Mouse (Mus musculus) forebrain, embryonic 10.5 days (tissue): ENCODE results near the gene Cd7. TPM values are rescaled to one million over a fixed set of nuclear protein-coding genes. Genes with fewer than 3 reads are reported as not detected.
A peak's percentile ranks its signal among the peaks of the same experiment; 100 is the strongest.
"Not testable (repeated sequence)": the region's sequence is repeated elsewhere in the genome, so short reads cannot be mapped to it uniquely, and the experiment has no call there.

ENCODE experiments used
- DNase-seq: peaks from one replicate; pipeline ENCODE4 v3.0.0-alpha.2; 2017; ENCODE audit warnings: low spot score; ENCODE audit errors: extremely low spot score
- H3K27ac ChIP-seq: fragments of 300-500 bp; sonication (generic); 2 replicates; pipeline ENCODE4 v1.5.1; 2016; ENCODE audit warnings: mild to moderate bottlenecking
- H3K27me3 ChIP-seq: fragments of 300-500 bp; sonication (generic); 2 replicates; pipeline ENCODE4 v1.6.1; 2016; ENCODE audit warnings: mild to moderate bottlenecking; ENCODE audit not compliant: poor library complexity, severe bottlenecking
- H3K36me3 ChIP-seq: fragments of 300-500 bp; sonication (generic); replicated peaks from 2 replicates; pipeline ENCODE4 v1.6.1; 2016; ENCODE audit warnings: mild to moderate bottlenecking, moderate library complexity
- H3K4me1 ChIP-seq: fragments of 300-500 bp; sonication (generic); 2 replicates; pipeline ENCODE4 v1.6.1; 2016
- H3K4me3 ChIP-seq: fragments of 300-500 bp; sonication (generic); 2 replicates; pipeline ENCODE4 v1.5.1; 2016; ENCODE audit warnings: mild to moderate bottlenecking, moderate library complexity
- H3K9me3 ChIP-seq: fragments of 300-500 bp; sonication (generic); 2 replicates; pipeline ENCODE4 v1.6.1; 2016; ENCODE audit warnings: mild to moderate bottlenecking, moderate library complexity
- WGBS: fragments of 180-500 bp; shearing (Covaris S2); methylation state at CpG from one replicate; pipeline ENCODE4 v1.1.7; 2016; 5-methylcytosine and 5-hydroxymethylcytosine counted together
- polyA plus RNA-seq: library from polyadenylated mRNA; unstranded; fragments of >200 nt; fragmentation: Nextera tagmentation; extraction: Ambion mirVana; gene quantifications from 2 replicates; pipeline ENCODE4 v1.2.1, GENCODE M21; 2016

The Cd7 gene
- polyA plus RNA-seq, 1 experiment from 2014 or later = not detected

GRCm38 (mm10) chr11:121060401-121061067 lies 21.3 kb upstream of the Cd7 start:
- H3K4me3 ChIP-seq, H3K27ac ChIP-seq, H3K36me3 ChIP-seq, H3K27me3 ChIP-seq, H3K4me1 ChIP-seq, DNase-seq, H3K9me3 ChIP-seq: not testable (repeated sequence)
- 91% methylated on average over 6 of the region's 6 CpGs for WGBS

DNA sequence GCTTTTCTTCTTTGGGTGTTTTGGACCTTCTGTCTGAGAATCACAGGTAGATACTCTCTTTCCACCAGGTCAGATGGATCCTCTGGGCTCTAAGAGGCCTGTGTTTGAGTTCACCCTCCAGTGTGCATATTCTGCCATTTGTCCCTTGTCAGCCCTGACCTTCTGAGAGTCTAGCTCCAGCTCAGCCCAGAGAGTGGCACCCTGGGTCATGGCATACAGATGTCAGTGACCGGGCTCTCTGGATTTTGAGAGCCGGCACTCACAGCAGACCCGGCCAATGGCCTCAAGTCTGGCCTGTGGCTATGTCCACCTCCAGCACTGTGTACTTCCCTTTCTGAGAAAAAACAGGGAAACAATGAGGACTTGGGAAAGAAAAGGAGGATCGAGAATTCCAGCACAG lies 20.3 kb upstream of the Cd7 start:
- 85% methylated on average over 4 of the region's 4 CpGs for WGBS
- no peak overlapping the region for H3K27ac ChIP-seq
- DNase-seq = no peak
- H3K36me3 ChIP-seq = no peaks in the 10 kb centered on the region
- peaks cover under 1% of the 10 kb centered on the region; the same call in 1 of the 2 replicates for H3K27me3 ChIP-seq
- no peak overlapping the region for H3K4me3 ChIP-seq
- no peaks in the 10 kb centered on the region for H3K9me3 ChIP-seq
- no peaks in the 10 kb centered on the region for H3K4me1 ChIP-seq

DNA sequence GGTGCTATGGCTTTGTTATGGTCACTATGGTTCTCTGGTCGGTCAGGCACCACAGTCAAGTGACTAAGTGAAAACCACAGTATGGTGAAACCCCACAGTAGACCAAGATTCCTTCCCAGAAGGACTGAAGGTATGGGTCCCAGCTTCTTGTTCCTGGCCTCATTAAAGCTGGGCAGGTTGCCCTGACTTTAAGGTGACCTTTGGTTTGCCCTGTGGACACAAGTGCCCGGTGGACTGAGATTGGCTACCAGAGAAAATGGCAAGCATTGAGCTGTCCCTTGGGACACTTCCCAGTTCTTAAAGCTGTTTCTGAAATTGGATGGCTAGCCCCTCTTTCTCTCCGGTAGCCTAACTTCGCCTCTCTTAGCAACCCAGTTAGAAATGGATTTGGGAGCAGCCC lies 19.7 kb upstream of the Cd7 start:
- H3K27me3 ChIP-seq = peaks cover 6% of the 10 kb centered on the region; the same call in 1 of the 2 replicates
- no peaks in the 10 kb centered on the region for H3K4me1 ChIP-seq
- no peaks in the 10 kb centered on the region for H3K9me3 ChIP-seq
- no peaks in the 10 kb centered on the region for H3K36me3 ChIP-seq
- DNase-seq = no peak
- H3K4me3 ChIP-seq = no peak overlapping the region
- WGBS = 89% methylated on average over 4 of the region's 4 CpGs
- H3K27ac ChIP-seq = no peak overlapping the region

DNA sequence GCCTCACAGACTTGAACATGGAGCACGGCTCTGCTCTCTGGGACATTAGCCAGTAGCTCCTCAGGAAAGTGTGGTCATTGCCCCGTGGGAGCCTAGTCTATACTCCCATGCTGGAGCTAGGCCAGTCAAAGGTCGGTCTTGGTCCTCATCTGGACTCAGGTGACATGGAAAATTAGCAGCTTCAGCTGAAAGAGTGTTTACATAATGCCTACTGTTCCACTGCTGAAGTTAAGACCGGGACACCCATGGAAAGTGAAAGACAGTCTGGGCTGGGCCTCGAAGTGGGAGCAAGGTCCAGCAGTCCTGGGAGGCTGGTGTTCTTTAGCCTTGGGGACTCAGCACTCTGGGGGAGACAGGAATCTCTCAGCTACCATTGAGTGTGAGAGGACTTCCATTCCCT lies 18.9 kb upstream of the Cd7 start:
- no peaks in the 10 kb centered on the region for H3K9me3 ChIP-seq
- H3K27ac ChIP-seq = no peak overlapping the region
- peaks cover 8% of the 10 kb centered on the region; the same call in 1 of the 2 replicates for H3K27me3 ChIP-seq
- H3K36me3 ChIP-seq = no peaks in the 10 kb centered on the region
- no peak for DNase-seq
- 89% methylated on average over 5 of the region's 5 CpGs for WGBS
- peaks cover 4% of the 10 kb centered on the region; the same call in 1 of the 2 replicates for H3K4me1 ChIP-seq
- H3K4me3 ChIP-seq = no peak overlapping the region

DNA sequence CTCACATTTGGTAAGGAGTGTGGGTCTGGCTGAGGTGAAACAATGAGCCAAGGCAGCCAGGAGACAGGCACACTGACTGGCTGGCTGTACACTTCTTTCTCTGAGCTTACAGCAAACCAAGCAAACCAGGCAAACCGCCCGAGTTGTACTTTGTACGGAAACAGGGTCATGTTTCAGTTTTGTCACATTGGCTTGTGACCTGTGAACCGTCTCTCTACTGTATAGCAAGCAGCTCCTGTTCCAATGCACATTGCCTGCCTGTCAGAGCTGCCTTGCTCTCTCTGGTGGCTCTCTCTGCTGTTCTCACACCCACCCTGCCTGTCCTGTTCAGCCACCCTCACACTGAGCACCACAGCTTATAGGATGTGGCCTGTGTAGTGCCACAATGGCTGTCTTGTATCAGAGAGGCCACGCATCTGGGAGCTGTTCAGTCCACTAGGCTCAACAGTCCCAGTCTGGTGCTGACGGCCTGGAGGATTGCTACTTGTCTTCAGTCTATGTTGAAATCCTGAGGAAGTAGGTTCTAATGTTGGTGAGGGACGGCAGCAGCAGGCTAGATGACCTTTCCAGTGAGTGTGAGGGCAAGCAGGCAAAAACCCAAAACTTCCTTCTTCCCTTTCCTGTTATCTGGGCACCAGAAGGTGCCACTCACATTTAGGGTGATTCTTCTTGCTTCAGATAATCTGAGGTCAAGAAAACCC lies 17.5 kb upstream of the Cd7 start:
- Histone ChIP-seq H3K4me1 (peaks cover 4% of the 10 kb centered on the region; the same call in 1 of the 2 replicates), H3K27ac (no peak overlapping the region), H3K9me3 (no peaks in the 10 kb centered on the region), H3K4me3 (no peak overlapping the region), H3K36me3 (no peaks in the 10 kb centered on the region), H3K27me3 (peaks cover 8% of the 10 kb centered on the region; the same call in 1 of the 2 replicates)
- WGBS = 79% methylated on average over 7 of the region's 7 CpGs
- no peak for DNase-seq

GRCm38 (mm10) chr11:121053536-121053935 lies 14.3 kb upstream of the Cd7 start:
- Histone ChIP-seq H3K27me3 (peaks cover 8% of the 10 kb centered on the region; the same call in 1 of the 2 replicates), H3K4me3 (no peak overlapping the region), H3K27ac (no peak overlapping the region), H3K9me3 (no peaks in the 10 kb centered on the region), H3K36me3 (no peaks in the 10 kb centered on the region), H3K4me1 (peaks cover 4% of the 10 kb centered on the region; the same call in 1 of the 2 replicates)
- peak; percentile 82 for DNase-seq
- 13% methylated on average over 8 of the region's 8 CpGs for WGBS

GRCm38 (mm10) chr11:121052387-121052786 lies 13.2 kb upstream of the Cd7 start:
- peaks cover 4% of the 10 kb centered on the region; the same call in 1 of the 2 replicates for H3K4me1 ChIP-seq
- H3K36me3 ChIP-seq = no peaks in the 10 kb centered on the region
- no peak for DNase-seq
- 74% methylated on average over 4 of the region's 4 CpGs for WGBS
- H3K27me3 ChIP-seq = peaks cover 8% of the 10 kb centered on the region; the same call in 1 of the 2 replicates
- H3K27ac ChIP-seq = no peak overlapping the region
- H3K9me3 ChIP-seq = no peaks in the 10 kb centered on the region
- no peak overlapping the region for H3K4me3 ChIP-seq

DNA sequence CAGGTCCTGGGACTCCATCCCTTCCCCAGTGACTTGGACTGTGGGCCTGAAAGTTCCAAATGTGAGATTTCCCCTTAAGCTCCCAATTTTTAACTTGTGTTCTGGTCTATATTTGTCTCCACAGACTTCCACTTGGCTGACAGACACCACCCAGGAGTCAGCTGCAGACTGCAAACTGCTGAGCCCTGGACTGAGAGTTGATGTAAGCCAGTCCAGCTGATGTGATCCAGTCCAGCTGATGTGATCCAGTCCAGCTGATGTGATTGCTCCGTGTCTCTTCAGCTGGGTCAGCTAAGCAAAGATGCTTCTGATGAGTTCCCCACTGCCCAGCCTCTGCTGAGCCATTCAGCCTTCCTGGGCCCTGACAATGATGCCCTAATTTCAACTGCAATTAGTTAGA lies 12.6 kb upstream of the Cd7 start:
- WGBS = 51% methylated on average over 1 of the region's 1 CpGs
- no peaks in the 10 kb centered on the region for H3K9me3 ChIP-seq
- no peak for DNase-seq
- no peaks in the 10 kb centered on the region for H3K36me3 ChIP-seq
- no peak overlapping the region for H3K27ac ChIP-seq
- peaks cover 8% of the 10 kb centered on the region; the same call in 1 of the 2 replicates for H3K27me3 ChIP-seq
- H3K4me1 ChIP-seq = peaks cover 4% of the 10 kb centered on the region; the same call in 1 of the 2 replicates
- H3K4me3 ChIP-seq = no peak overlapping the region

- WGBS = 63% methylated on average over 1 of the region's 1 CpGs
- H3K36me3 ChIP-seq = no peaks in the 10 kb centered on the region
- peaks cover 12% of the 10 kb centered on the region; the same call in 1 of the 2 replicates for H3K4me1 ChIP-seq
- no peak for DNase-seq
- H3K9me3 ChIP-seq = no peaks in the 10 kb centered on the region
- H3K27ac ChIP-seq = no peak overlapping the region
- H3K27me3 ChIP-seq = peaks cover 8% of the 10 kb centered on the region; the same call in 1 of the 2 replicates
- H3K4me3 ChIP-seq = no peak overlapping the region
Observed at GRCm38 (mm10) chr11:121049840-121050239, 10.6 kb upstream of the Cd7 start.

GRCm38 (mm10) chr11:121047826-121048399 lies 8.7 kb upstream of the Cd7 start:
- Histone ChIP-seq H3K27ac (no peak overlapping the region), H3K4me3 (no peak overlapping the region), H3K27me3 (peaks cover 10% of the 10 kb centered on the region), H3K4me1 (peaks cover 12% of the 10 kb centered on the region; the same call in 1 of the 2 replicates), H3K9me3 (no peaks in the 10 kb centered on the region), H3K36me3 (no peaks in the 10 kb centered on the region)
- WGBS = 67% methylated on average over 2 of the region's 2 CpGs
- no peak for DNase-seq

DNA sequence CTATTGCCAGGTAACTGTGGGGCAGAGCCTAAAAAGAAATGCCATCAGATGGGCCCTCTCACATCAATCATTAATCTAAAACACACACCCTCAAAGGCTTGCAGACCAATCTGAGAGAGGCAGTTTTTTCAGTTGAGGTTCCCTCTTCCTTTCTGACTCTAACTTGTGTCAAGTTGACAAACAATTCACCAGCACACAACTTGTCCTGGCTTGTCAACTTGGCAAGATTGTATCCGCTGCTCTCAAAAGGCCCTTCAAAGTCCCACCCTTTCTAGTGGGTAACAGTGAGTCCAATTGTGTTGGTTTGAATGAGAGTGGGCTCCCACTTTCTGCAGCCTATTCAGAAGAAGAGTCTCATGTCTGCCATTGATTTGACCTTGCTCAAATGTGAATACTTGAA lies 6.1 kb upstream of the Cd7 start:
- Histone ChIP-seq H3K4me3 (no peak overlapping the region), H3K27me3 (peaks cover 14% of the 10 kb centered on the region), H3K9me3 (no peaks in the 10 kb centered on the region), H3K27ac (no peak overlapping the region), H3K36me3 (no peaks in the 10 kb centered on the region), H3K4me1 (peaks cover 12% of the 10 kb centered on the region; the same call in 1 of the 2 replicates)
- WGBS = 84% methylated on average over 1 of the region's 1 CpGs
- DNase-seq = no peak

DNA sequence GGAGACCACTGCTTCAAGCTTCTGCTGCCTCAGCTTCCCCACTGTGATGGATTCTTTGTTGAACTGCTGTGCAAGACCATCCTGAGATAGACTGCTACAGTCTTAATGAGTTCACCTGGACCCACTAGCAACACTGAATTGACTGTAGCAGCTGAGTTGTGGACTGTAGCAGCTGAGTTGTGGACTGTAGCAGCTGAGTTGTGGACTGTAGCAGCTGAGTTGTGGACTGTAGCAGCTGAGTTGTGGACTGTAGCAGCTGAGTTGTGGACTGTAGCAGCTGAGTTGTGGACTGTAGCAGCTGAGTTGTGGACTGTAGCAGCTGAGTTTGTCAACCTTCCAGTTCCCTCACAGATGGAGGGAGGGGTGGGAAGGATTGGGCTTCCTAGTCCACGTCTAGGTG lies 3.8 kb upstream of the Cd7 start:
- WGBS = 75% methylated on average over 1 of the region's 1 CpGs
- H3K9me3 ChIP-seq, H3K36me3 ChIP-seq, H3K27ac ChIP-seq, DNase-seq, H3K4me3 ChIP-seq: not testable (repeated sequence)
- peaks cover 20% of the 10 kb centered on the region for H3K27me3 ChIP-seq
- peaks cover 12% of the 10 kb centered on the region; the same call in 1 of the 2 replicates for H3K4me1 ChIP-seq

- no peaks in the 10 kb centered on the region for H3K36me3 ChIP-seq
- no peak for DNase-seq
- 82% methylated on average over 4 of the region's 4 CpGs for WGBS
Observed at GRCm38 (mm10) chr11:121042480-121042879, 3.3 kb upstream of the Cd7 start.

More at GRCm38 (mm10) chr11:121042480-121042879, 3.3 kb upstream of the Cd7 start:
- H3K27ac ChIP-seq = no peak overlapping the region
- H3K4me3 ChIP-seq = no peak overlapping the region
- peaks cover 20% of the 10 kb centered on the region for H3K27me3 ChIP-seq
- peaks cover 12% of the 10 kb centered on the region; the same call in 1 of the 2 replicates for H3K4me1 ChIP-seq
- no peaks in the 10 kb centered on the region for H3K9me3 ChIP-seq
